Mouse (Mus musculus): ENCODE data around the gene Zc3h4. TPM values are rescaled to one million over a fixed set of nuclear protein-coding genes. Genes with fewer than 3 reads are reported as not detected.
"Not testable (repeated sequence)": the region's sequence is repeated elsewhere in the genome, so short reads cannot be mapped to it uniquely, and the experiment has no call there.

The Zc3h4 gene
- 10 to 100 TPM; 32.8 to 39.4 TPM for total RNA-seq (2021)
- long read RNA-seq, experiment 1, partial matches to known transcripts = 1 of 3 reads
- long read RNA-seq, experiment 1, other reads (novel, unspliced or antisense) = 2 of 3 reads
- long read RNA-seq, experiment 2, partial matches to known transcripts = 0 of 9 reads
- long read RNA-seq, experiment 2, other reads (novel, unspliced or antisense) = 9 of 9 reads

- DNase-seq (ENCODE audit: low spot score in 2 of 2) = peak; percentile 88 to 89
Measured at GRCm38 (mm10) chr7:16400689-16401611, at the start of gene Zc3h4. Gene Zc3h4 (plus strand): TSS chr7:16400910.

GRCm38 (mm10) chr7:16355854-16356594 lies 44.7 kb upstream of the Zc3h4 start:
- DNase-seq (ENCODE audit: low spot score in 2 of 2) = no peak

GRCm38 (mm10) chr7:16357602-16358001 lies 43.1 kb upstream of the Zc3h4 start:
- DNase-seq (ENCODE audit: low spot score in 2 of 2) = no peak

- DNase-seq (ENCODE audit: low spot score in 2 of 2) = no peak
Measured at GRCm38 (mm10) chr7:16364319-16364718, 36.4 kb upstream of the Zc3h4 start.

GRCm38 (mm10) chr7:16364901-16365500 lies 35.7 kb upstream of the Zc3h4 start:
- DNase-seq (ENCODE audit: low spot score in 2 of 2) = peak in 1 of 2 experiments; percentile 24

GRCm38 (mm10) chr7:16366133-16366646 lies 34.5 kb upstream of the Zc3h4 start:
- peak; percentile 22 to 25 for DNase-seq (ENCODE audit: low spot score in 2 of 2)

- DNase-seq (ENCODE audit: low spot score in 2 of 2) = no peak
Measured at GRCm38 (mm10) chr7:16366669-16367068, 34.0 kb upstream of the Zc3h4 start.

GRCm38 (mm10) chr7:16368835-16369234 lies 31.9 kb upstream of the Zc3h4 start:
- no peak for DNase-seq (ENCODE audit: low spot score in 2 of 2)

- DNase-seq (ENCODE audit: low spot score in 2 of 2) = no peak
Measured at GRCm38 (mm10) chr7:16370596-16370995, 30.1 kb upstream of the Zc3h4 start.

- no peak for DNase-seq (ENCODE audit: low spot score in 2 of 2)
Measured at GRCm38 (mm10) chr7:16373719-16374118, 27.0 kb upstream of the Zc3h4 start.

- no peak for DNase-seq (ENCODE audit: low spot score in 2 of 2)
Measured at GRCm38 (mm10) chr7:16374989-16375388, 25.7 kb upstream of the Zc3h4 start.

GRCm38 (mm10) chr7:16376505-16376904 lies 24.2 kb upstream of the Zc3h4 start:
- DNase-seq (ENCODE audit: low spot score in 2 of 2) = peak; percentile 37 to 45

GRCm38 (mm10) chr7:16387160-16388041 lies 13.3 kb upstream of the Zc3h4 start, which contains the start of gene Sae1:
Gene Sae1 (minus strand): TSS chr7:16387806.
- peak; percentile 94 for DNase-seq (ENCODE audit: low spot score in 2 of 2)

- not testable (repeated sequence) for DNase-seq (ENCODE audit: low spot score in 2 of 2)
Measured at GRCm38 (mm10) chr7:16389942-16390341, 10.8 kb upstream of the Zc3h4 start.

GRCm38 (mm10) chr7:16392923-16393322 lies 7.8 kb upstream of the Zc3h4 start:
- no peak for DNase-seq (ENCODE audit: low spot score in 2 of 2)

GRCm38 (mm10) chr7:16395944-16396343 lies 4.8 kb upstream of the Zc3h4 start:
- peak in 1 of 2 experiments; percentile 52 for DNase-seq (ENCODE audit: low spot score in 2 of 2)

- DNase-seq (ENCODE audit: low spot score in 2 of 2) = no peak
Measured at GRCm38 (mm10) chr7:16397465-16397864, 3.2 kb upstream of the Zc3h4 start.

- no peak for DNase-seq (ENCODE audit: low spot score in 2 of 2)
Measured at GRCm38 (mm10) chr7:16398387-16399050, 2.2 kb upstream of the Zc3h4 start.

- DNase-seq (ENCODE audit: low spot score in 2 of 2) = peak; percentile 84 to 90
Measured at GRCm38 (mm10) chr7:16399098-16399819, 1.5 kb upstream of the Zc3h4 start.

Measured in adrenal gland, adult 18-20 months (tissue).